Mouse (Mus musculus): ENCODE measurements around the gene Fyn.

DNA sequence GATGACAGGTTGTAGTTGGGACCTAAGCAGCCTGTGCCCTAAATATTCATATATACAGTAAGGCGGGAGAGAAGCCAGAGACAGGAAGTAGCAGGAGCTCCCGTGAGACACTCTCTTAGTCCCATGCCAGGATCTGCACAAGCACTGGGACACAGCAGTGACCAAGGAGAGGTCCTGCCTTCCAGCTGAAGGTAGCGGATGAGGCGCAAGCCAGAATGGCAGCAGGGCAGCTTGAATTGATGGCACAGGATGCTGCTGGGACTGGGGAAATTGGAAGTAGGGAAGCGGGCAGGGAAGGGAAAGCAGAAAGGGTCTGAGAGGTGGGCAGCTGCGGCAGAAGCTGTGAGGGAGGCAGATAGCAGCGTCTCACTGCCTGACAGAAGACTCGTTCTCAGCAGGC is 81.7 kb downstream of the Fyn start:
- TF ChIP-seq CTCF (IDR thresholded peaks at IDR 0.05; ENCODE audit: low read depth) (no peak), EP300 (IDR thresholded peaks at IDR 0.05; ENCODE audit: low read depth) (no peak)

Data from liver, postnatal 0 days (tissue).